Mouse (Mus musculus) ES-Bruce4 (cell line): ENCODE data around the gene Cer1.

ENCODE experiments used
- CTCF ChIP-seq: IDR thresholded peaks from one replicate; pipeline ENCODE4 v1.8.1; 2011; ENCODE audit warnings: low read depth, low read length
- EP300 ChIP-seq: IDR thresholded peaks from 2 replicates; pipeline ENCODE4 v1.6.1; 2011; ENCODE audit warnings: low read depth, low read length; ENCODE audit not compliant: insufficient read depth

DNA sequence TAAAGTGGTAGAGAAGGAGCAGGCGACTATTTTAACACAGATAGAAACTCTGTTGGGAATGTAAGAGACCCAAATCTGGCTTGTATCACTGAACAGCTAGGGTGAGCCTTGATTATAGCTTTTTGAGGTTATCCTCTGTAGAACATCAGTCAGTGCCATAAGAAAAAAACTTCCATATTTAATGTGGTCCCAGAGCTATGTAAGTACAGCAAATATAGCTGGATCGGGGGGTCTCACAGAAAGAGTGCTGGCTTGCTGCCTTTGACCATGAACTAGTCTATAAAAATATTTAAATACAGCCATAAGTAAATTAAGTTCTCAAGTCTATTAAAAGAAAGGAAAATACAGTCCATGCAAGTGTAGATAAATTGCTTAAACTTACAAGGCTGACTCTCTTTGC is 4.7 kb downstream of the Cer1 start:
- TF ChIP-seq CTCF (no peak), EP300 (no peak)
